Mouse (Mus musculus) kidney, postnatal 0 days (tissue): ENCODE measurements around the gene Gm45623. TPM values are rescaled to one million over a fixed set of nuclear protein-coding genes. Genes with fewer than 3 reads are reported as not detected.

ENCODE experiments used
- ATAC-seq: fragments of 200-750 bp; cut with Nextera tagmentation; replicated peaks from 2 replicates; pipeline ENCODE4 v1.8.0; 2017; ENCODE audit warnings: low read depth, moderate number of reproducible peaks, moderate TSS enrichment, moderate library complexity; ENCODE audit not compliant: low FRiP score
- DNase-seq: peaks from one replicate; pipeline ENCODE4 v3.0.0-alpha.2; 2016; ENCODE audit warnings: low spot score
- H3K27ac ChIP-seq: fragments of 300-500 bp; sonication (generic); 2 replicates; pipeline ENCODE4 v1.5.1; 2014; ENCODE audit warnings: mild to moderate bottlenecking
- H3K27me3 ChIP-seq: fragments of 300-500 bp; sonication (generic); 2 replicates; pipeline ENCODE4 v1.6.1; 2014; ENCODE audit warnings: low read length, mixed read lengths; ENCODE audit not compliant: insufficient read depth
- H3K36me3 ChIP-seq: fragments of 300-500 bp; sonication (generic); 2 replicates; pipeline ENCODE4 v1.6.1; 2014; ENCODE audit warnings: low read length, mixed read lengths; ENCODE audit not compliant: insufficient read depth
- H3K4me1 ChIP-seq: fragments of 300-500 bp; sonication (generic); replicated peaks from 2 replicates; pipeline ENCODE4 v1.6.1; 2014; ENCODE audit warnings: antibody characterized with exemption, low read length, mixed read lengths; ENCODE audit not compliant: insufficient read depth
- H3K4me2 ChIP-seq: fragments of 300-500 bp; sonication (generic); 2 replicates; pipeline ENCODE4 v1.6.1; 2014; ENCODE audit warnings: mild to moderate bottlenecking, low read length, moderate library complexity, mixed read lengths
- H3K4me3 ChIP-seq: fragments of 300-500 bp; sonication (generic); replicated peaks from 2 replicates; pipeline ENCODE4 v1.5.1; 2014; ENCODE audit warnings: low read depth, low read length
- H3K9ac ChIP-seq: fragments of 300-500 bp; sonication (generic); 2 replicates; pipeline ENCODE4 v1.6.1; 2014; ENCODE audit warnings: low read depth, low read length
- H3K9me3 ChIP-seq: fragments of 300-500 bp; sonication (generic); replicated peaks from 2 replicates; pipeline ENCODE4 v1.6.1; 2016; ENCODE audit warnings: low read length, inconsistent platforms, mixed read lengths
- CTCF ChIP-seq: IDR thresholded peaks from 2 replicates; pipeline ENCODE4 v1.5.1; 2016; ENCODE audit warnings: antibody characterized with exemption, low read depth, mild to moderate bottlenecking, moderate library complexity
- WGBS: fragments of 180-500 bp; shearing (Covaris S2); extraction: QIAGEN DNeasy Blood & Tissue Kit; methylation state at CpG from one replicate; pipeline ENCODE4 v1.1.7; 2014; 5-methylcytosine and 5-hydroxymethylcytosine counted together
- polyA plus RNA-seq: library from polyadenylated mRNA; unstranded; fragments of >200 nt; fragmentation: Nextera tagmentation; extraction: Ambion mirVana; gene quantifications from 2 replicates; pipeline ENCODE4 v1.2.1, GENCODE M21; 2015

Gene Gm45623
- polyA plus RNA-seq, result not detected in 2 replicates

DNA sequence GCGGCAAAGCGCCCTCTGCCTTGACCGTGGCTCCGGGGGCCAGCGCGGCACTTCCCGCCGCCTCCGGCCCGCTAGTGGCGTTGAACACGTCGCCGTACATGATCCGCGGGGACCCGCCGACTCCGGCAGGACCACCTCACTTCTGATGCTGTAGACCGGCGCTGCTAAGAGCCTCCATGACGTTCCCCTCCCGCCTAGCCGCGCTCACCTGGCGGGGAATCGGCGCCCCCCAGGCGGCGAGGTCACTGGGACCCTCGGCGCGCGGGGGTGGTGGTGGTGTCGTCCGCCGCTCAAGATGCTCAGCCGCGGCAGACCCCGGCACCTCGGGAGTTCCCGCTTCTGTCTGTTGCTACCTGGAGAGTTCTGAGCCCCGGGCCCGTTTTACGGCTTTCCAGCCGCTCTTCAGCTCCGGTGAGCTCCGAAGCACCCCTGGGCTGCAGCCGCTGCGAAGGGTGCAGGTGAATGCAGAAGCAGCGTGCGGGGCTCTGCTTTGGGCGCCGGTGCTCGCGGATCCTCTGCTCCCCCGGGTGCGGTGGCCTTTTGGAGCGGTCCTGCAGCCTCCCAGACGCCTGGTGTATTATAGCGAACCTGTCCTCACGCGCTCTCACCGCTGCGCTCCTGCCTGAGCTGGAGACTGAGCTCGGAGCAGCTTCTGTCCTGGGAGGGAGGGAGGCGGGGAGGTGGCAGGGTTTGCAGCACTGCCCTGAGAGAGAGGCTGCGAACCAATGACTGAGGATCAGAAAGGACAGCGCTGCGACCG is at the start of gene Gm45623:
Gene Gm45623, minus strand, starts transcription at position 636 of the 760 bp plus-strand sequence.
- Histone ChIP-seq H3K4me3 (peak within 1 kb of the TSS; percentile 44), H3K27ac (no peak within 1 kb of the TSS), H3K4me2 (peak within 1 kb of the TSS; percentile 76), H3K27me3 (peaks cover 24% of the 10 kb centered on the region), H3K9ac (peak within 1 kb of the TSS; percentile 10; the same call in 1 of the 2 replicates), H3K36me3 (no peaks in the 10 kb centered on the region), H3K4me1 (peaks cover 14% of the 10 kb centered on the region), H3K9me3 (no peaks in the 10 kb centered on the region)
- WGBS, result 1% methylated on average over 67 of the region's 71 CpGs
- DNase-seq (no peak), ATAC-seq (no peak)
- TF ChIP-seq CTCF, result no peak

DNA sequence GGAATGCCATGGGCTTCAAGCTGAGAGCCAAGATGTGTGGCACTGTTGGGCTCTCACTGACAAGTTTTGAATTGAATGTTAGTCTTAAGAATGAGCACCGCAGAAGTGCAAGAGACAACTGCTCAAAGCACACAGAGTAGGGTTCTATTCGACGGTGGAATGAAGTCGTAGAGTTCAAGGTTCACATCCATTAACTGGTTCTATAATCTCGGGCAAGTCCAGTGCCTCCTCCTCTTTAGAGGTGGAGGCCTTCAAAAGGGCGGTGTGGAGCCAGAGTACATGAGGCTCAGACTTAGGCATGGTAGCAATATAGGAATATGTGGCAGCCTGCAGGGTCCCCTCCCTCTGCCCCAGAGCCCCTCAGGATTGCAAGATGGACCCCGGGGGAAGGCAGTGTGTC is 43.8 kb upstream of the Gm45623 start:
- H3K36me3 ChIP-seq, result no peaks in the 10 kb centered on the region
- ATAC-seq (no peak), DNase-seq (no peak)
- no peak overlapping the region for H3K9ac ChIP-seq
- H3K9me3 ChIP-seq, result no peaks in the 10 kb centered on the region
- no peak for TF ChIP-seq CTCF
- no peak overlapping the region for H3K27ac ChIP-seq
- H3K4me2 ChIP-seq, result no peak overlapping the region
- H3K4me3 ChIP-seq, result no peak overlapping the region
- H3K27me3 ChIP-seq, result no peaks in the 10 kb centered on the region
- H3K4me1 ChIP-seq, result no peaks in the 10 kb centered on the region
- WGBS, result 71% methylated on average over 7 of the region's 7 CpGs

DNA sequence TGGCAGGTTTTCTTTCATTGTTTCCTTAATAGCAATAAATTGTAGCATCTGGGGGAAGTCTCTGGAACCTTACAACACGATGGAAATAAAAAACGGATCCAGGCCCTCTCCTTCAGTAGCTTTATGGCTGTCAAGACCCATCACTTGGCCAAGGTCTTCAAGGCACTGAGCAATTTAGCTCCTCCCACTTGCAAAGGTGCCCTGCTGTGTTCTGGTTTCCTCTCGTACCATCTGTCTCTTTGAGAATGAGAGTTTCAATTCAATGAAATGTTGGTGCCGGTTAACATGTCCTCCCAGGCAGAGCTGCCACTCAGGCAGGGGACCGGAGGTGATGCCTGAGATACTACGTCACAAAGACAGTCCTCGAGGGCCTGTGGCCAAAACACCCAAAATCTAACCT is 41.9 kb upstream of the Gm45623 start:
- H3K4me3 ChIP-seq, result no peak overlapping the region
- no peaks in the 10 kb centered on the region for H3K27me3 ChIP-seq
- 69% methylated on average over 7 of the region's 7 CpGs for WGBS
- no peak overlapping the region for H3K9ac ChIP-seq
- no peaks in the 10 kb centered on the region for H3K36me3 ChIP-seq
- H3K27ac ChIP-seq, result no peak overlapping the region
- no peak overlapping the region for H3K4me2 ChIP-seq
- no peaks in the 10 kb centered on the region for H3K9me3 ChIP-seq
- DNase-seq (no peak), ATAC-seq (no peak)
- no peaks in the 10 kb centered on the region for H3K4me1 ChIP-seq
- TF ChIP-seq CTCF, result no peak

DNA sequence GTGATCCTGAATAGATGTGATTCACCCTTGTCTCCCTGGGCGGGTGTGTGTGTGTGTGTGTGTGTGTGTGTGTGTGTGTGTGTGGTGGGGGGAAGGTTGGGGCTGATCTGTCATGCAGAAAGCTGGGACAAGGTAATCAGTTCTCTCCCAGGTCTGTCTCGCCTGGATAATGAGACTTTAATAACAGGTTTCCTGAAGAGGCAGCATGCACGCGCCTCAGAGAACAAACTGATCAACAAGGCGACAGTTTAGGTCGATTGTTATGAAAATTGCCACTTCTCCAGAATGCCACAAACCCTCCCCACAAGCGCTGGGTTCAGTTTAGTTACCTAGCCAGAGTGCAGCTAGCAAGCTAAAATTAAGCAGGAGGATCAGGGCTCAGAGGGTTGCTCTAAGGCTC is 40.8 kb upstream of the Gm45623 start:
- H3K27me3 ChIP-seq, result no peaks in the 10 kb centered on the region
- DNase-seq, result no peak
- H3K27ac ChIP-seq, result no peak overlapping the region
- no peak for ATAC-seq
- no peak overlapping the region for H3K9ac ChIP-seq
- H3K36me3 ChIP-seq, result no peaks in the 10 kb centered on the region
- no peaks in the 10 kb centered on the region for H3K4me1 ChIP-seq
- H3K4me3 ChIP-seq, result no peak overlapping the region
- no peaks in the 10 kb centered on the region for H3K9me3 ChIP-seq
- H3K4me2 ChIP-seq, result no peak overlapping the region
- no peak for TF ChIP-seq CTCF
- 51% methylated on average over 7 of the region's 7 CpGs for WGBS

DNA sequence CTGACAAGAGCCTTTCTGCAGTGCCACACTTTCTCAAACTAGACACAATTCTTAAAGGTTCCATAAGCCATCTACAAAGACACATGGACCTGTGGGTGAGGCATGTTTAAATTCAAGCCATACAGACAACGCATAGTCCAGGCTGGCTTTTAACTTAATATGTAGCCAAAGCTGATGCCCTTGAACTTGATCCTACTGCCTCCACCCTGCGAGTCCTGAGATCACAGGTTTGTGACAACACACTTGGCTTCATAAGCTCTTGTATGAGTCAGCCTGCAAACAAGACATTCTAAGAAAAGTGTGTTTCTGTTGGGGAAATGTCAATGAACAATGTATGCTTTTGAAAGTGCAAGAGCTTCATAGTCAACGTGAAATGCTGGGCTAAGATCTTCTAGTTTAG is 39.2 kb upstream of the Gm45623 start:
- TF ChIP-seq CTCF, result no peak
- ATAC-seq, result no peak
- H3K9ac ChIP-seq, result no peak overlapping the region

DNA sequence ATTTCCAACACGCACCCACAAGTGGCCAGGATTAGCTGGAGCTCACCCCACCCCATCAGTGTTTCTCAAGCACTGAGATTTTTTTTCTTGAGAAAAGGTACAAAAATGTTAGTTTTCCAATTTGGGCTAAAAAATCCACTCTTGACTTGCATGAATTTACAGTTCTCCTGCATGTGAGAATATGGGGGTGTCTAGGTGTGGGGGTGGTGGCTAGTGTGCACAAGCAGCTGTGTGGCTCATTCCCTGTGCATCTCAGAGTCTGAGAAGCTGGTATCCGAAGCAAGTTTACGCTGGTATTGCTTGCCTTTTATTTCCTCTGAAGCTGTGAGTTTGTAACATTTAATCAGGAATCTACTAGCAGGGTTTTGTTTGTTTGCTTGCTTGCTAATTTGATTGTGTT is 37.1 kb upstream of the Gm45623 start:
- ATAC-seq (no peak), DNase-seq (no peak)
- 95% methylated on average over 3 of the region's 3 CpGs for WGBS
- no peak overlapping the region for H3K27ac ChIP-seq
- H3K9ac ChIP-seq, result no peak overlapping the region
- H3K9me3 ChIP-seq, result no peaks in the 10 kb centered on the region
- no peaks in the 10 kb centered on the region for H3K27me3 ChIP-seq
- no peaks in the 10 kb centered on the region for H3K36me3 ChIP-seq
- no peaks in the 10 kb centered on the region for H3K4me1 ChIP-seq
- no peak for TF ChIP-seq CTCF
- no peak overlapping the region for H3K4me3 ChIP-seq
- H3K4me2 ChIP-seq, result no peak overlapping the region

More for the DNA sequence above, 39.2 kb upstream of the Gm45623 start:
- WGBS, result 82% methylated on average over 3 of the region's 3 CpGs
- Histone ChIP-seq H3K4me1 (no peaks in the 10 kb centered on the region), H3K27me3 (no peaks in the 10 kb centered on the region), H3K27ac (no peak overlapping the region), H3K4me2 (no peak overlapping the region), H3K4me3 (no peak overlapping the region), H3K9me3 (no peaks in the 10 kb centered on the region), H3K36me3 (no peaks in the 10 kb centered on the region)
- no peak for DNase-seq

DNA sequence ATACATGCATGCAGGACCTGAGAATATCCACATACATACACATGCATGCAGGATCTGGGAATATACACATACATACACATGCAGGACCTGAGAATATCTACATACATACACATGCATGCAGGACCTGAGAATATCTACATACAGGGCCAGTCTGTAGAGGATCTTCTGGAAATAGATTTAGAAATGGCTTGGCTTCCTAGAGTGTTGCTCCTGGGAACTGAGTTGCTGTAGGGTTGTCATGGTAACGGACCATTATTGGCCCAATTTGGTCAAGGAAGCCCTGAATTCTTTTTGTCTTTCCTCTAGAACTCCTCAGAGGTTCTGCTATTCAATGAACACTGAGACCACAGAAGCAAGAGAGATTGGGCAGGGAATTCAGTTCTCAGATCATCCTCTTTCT is 29.0 kb upstream of the Gm45623 start:
- no peak overlapping the region for H3K4me2 ChIP-seq
- 86% methylated on average over 1 of the region's 1 CpGs for WGBS
- no peak overlapping the region for H3K4me3 ChIP-seq
- no peak for TF ChIP-seq CTCF
- DNase-seq (no peak), ATAC-seq (no peak)
- no peak overlapping the region for H3K27ac ChIP-seq
- H3K9me3 ChIP-seq, result no peaks in the 10 kb centered on the region
- H3K36me3 ChIP-seq, result no peaks in the 10 kb centered on the region
- H3K4me1 ChIP-seq, result no peaks in the 10 kb centered on the region
- no peak overlapping the region for H3K9ac ChIP-seq
- H3K27me3 ChIP-seq, result no peaks in the 10 kb centered on the region
